Mouse (Mus musculus): ENCODE results near the gene Cyp39a1.

The Cyp39a1 gene

GRCm38 (mm10) chr17:43667290-43667843, at the start of gene Cyp39a1:
Gene Cyp39a1 (plus strand): TSS chr17:43667425.
- no peak for DNase-seq (ENCODE audit: low read depth, low spot score)

- no peak for DNase-seq (ENCODE audit: low read depth, low spot score)
Observed at GRCm38 (mm10) chr17:43619156-43619555, 48.1 kb upstream of the Cyp39a1 start.

GRCm38 (mm10) chr17:43622076-43622475, 45.1 kb upstream of the Cyp39a1 start:
- no peak for DNase-seq (ENCODE audit: low read depth, low spot score)

- DNase-seq (ENCODE audit: low read depth, low spot score) = no peak
Observed at GRCm38 (mm10) chr17:43628246-43628645, 39.0 kb upstream of the Cyp39a1 start.

- no peak for DNase-seq (ENCODE audit: low read depth, low spot score)
Observed at GRCm38 (mm10) chr17:43629026-43629495, 38.2 kb upstream of the Cyp39a1 start.

GRCm38 (mm10) chr17:43629496-43630426, 37.5 kb upstream of the Cyp39a1 start, which contains the start of gene Tdrd6:
Gene Tdrd6 (minus strand): TSS chr17:43630299.
- no peak for DNase-seq (ENCODE audit: low read depth, low spot score)

- DNase-seq (ENCODE audit: low read depth, low spot score) = no peak
Observed at GRCm38 (mm10) chr17:43630427-43630760, 36.8 kb upstream of the Cyp39a1 start.

- DNase-seq (ENCODE audit: low read depth, low spot score) = no peak
Observed at GRCm38 (mm10) chr17:43637146-43637545, 30.1 kb upstream of the Cyp39a1 start.

GRCm38 (mm10) chr17:43640825-43641224, 26.4 kb upstream of the Cyp39a1 start:
- no peak for DNase-seq (ENCODE audit: low read depth, low spot score)

- DNase-seq (ENCODE audit: low read depth, low spot score) = no peak
Observed at GRCm38 (mm10) chr17:43643191-43643590, 24.0 kb upstream of the Cyp39a1 start.

- no peak for DNase-seq (ENCODE audit: low read depth, low spot score)
Observed at GRCm38 (mm10) chr17:43644375-43644774, 22.9 kb upstream of the Cyp39a1 start.

- DNase-seq (ENCODE audit: low read depth, low spot score) = no peak
Observed at GRCm38 (mm10) chr17:43645136-43645535, 22.1 kb upstream of the Cyp39a1 start.

- DNase-seq (ENCODE audit: low read depth, low spot score) = no peak
Observed at GRCm38 (mm10) chr17:43646925-43647324, 20.3 kb upstream of the Cyp39a1 start.

GRCm38 (mm10) chr17:43649641-43650436, 17.4 kb upstream of the Cyp39a1 start:
- DNase-seq (ENCODE audit: low read depth, low spot score) = no peak

GRCm38 (mm10) chr17:43651314-43652046, 15.7 kb upstream of the Cyp39a1 start:
- no peak for DNase-seq (ENCODE audit: low read depth, low spot score)

GRCm38 (mm10) chr17:43666576-43667289, 492 bp upstream of the Cyp39a1 start, which contains the start of gene Slc25a27:
Gene Slc25a27 (minus strand): TSS chr17:43667214.
- DNase-seq (ENCODE audit: low read depth, low spot score) = peak; percentile 93

GRCm38 (mm10) chr17:43669145-43669695, 2.0 kb downstream of the Cyp39a1 start:
- DNase-seq (ENCODE audit: low read depth, low spot score) = no peak

GRCm38 (mm10) chr17:43671907-43672306, 4.7 kb downstream of the Cyp39a1 start:
- DNase-seq (ENCODE audit: low read depth, low spot score) = no peak

GRCm38 (mm10) chr17:43675228-43675627, 8.0 kb downstream of the Cyp39a1 start:
- no peak for DNase-seq (ENCODE audit: low read depth, low spot score)

- DNase-seq (ENCODE audit: low read depth, low spot score) = no peak
Observed at GRCm38 (mm10) chr17:43676241-43676640, 9.0 kb downstream of the Cyp39a1 start.
